Mouse (Mus musculus): ENCODE data around the gene Gm10974. TPM values are rescaled to one million over a fixed set of nuclear protein-coding genes. Genes with fewer than 3 reads are reported as not detected.

Gm10974 gene
- polyA plus RNA-seq, 1 experiment = not detected

- TF ChIP-seq CTCF (IDR thresholded peaks at IDR 0.05; ENCODE audit: insufficient read depth, low read length) (no peak), POLR2A (IDR thresholded peaks at IDR 0.05; ENCODE audit: borderline replicate concordance, extremely low read depth, low read depth, low read length) (no peak)
- H3K4me1 ChIP-seq (ENCODE audit: control insufficient read depth, insufficient read depth, low read length) = peaks cover 2% of the 10 kb centered on the region; the same call in 1 of the 2 replicates
- no peak for DNase-seq
- H3K4me3 ChIP-seq (replicated peaks; ENCODE audit: extremely low read depth, low read depth, low read length) = no peak overlapping the region
- WGBS = 67% methylated on average over 3 of the region's 3 CpGs
These were observed 10.8 kb upstream of the Gm10974 start for GRCm38 (mm10) chr7:66354911-66355310.

- TF ChIP-seq POLR2A (IDR thresholded peaks at IDR 0.05; ENCODE audit: borderline replicate concordance, extremely low read depth, low read depth, low read length) (no peak), CTCF (IDR thresholded peaks at IDR 0.05; ENCODE audit: insufficient read depth, low read length) (no peak)
- 70% methylated on average over 8 of the region's 8 CpGs for WGBS
- peaks cover 2% of the 10 kb centered on the region; the same call in 1 of the 2 replicates for H3K4me1 ChIP-seq (ENCODE audit: control insufficient read depth, insufficient read depth, low read length)
- DNase-seq = no peak
- no peak overlapping the region for H3K4me3 ChIP-seq (replicated peaks; ENCODE audit: extremely low read depth, low read depth, low read length)
These were observed 9.7 kb upstream of the Gm10974 start for GRCm38 (mm10) chr7:66355791-66356522.

GRCm38 (mm10) chr7:66358461-66358860 lies 7.2 kb upstream of the Gm10974 start:
- TF ChIP-seq CTCF (IDR thresholded peaks at IDR 0.05; ENCODE audit: insufficient read depth, low read length) (no peak), POLR2A (IDR thresholded peaks at IDR 0.05; ENCODE audit: borderline replicate concordance, extremely low read depth, low read depth, low read length) (no peak)
- no peak for DNase-seq
- peaks cover 2% of the 10 kb centered on the region; the same call in 1 of the 2 replicates for H3K4me1 ChIP-seq (ENCODE audit: control insufficient read depth, insufficient read depth, low read length)
- no peak overlapping the region for H3K4me3 ChIP-seq (replicated peaks; ENCODE audit: extremely low read depth, low read depth, low read length)
- WGBS = 89% methylated on average over 3 of the region's 3 CpGs

- H3K4me1 ChIP-seq (ENCODE audit: control insufficient read depth, insufficient read depth, low read length) = peaks cover 2% of the 10 kb centered on the region; the same call in 1 of the 2 replicates
- 87% methylated on average over 4 of the region's 4 CpGs for WGBS
- no peak for DNase-seq
- TF ChIP-seq POLR2A (IDR thresholded peaks at IDR 0.05; ENCODE audit: borderline replicate concordance, extremely low read depth, low read depth, low read length) = no peak
- TF ChIP-seq CTCF (IDR thresholded peaks at IDR 0.05; ENCODE audit: insufficient read depth, low read length) = no peak
- no peak overlapping the region for H3K4me3 ChIP-seq (replicated peaks; ENCODE audit: extremely low read depth, low read depth, low read length)
These were observed 6.7 kb upstream of the Gm10974 start for GRCm38 (mm10) chr7:66359044-66359443.

- WGBS = 94% methylated on average over 11 of the region's 11 CpGs
- no peak overlapping the region for H3K4me3 ChIP-seq (replicated peaks; ENCODE audit: extremely low read depth, low read depth, low read length)
- no peak for DNase-seq
- no peak for TF ChIP-seq CTCF (IDR thresholded peaks at IDR 0.05; ENCODE audit: insufficient read depth, low read length)
- no peak for TF ChIP-seq POLR2A (IDR thresholded peaks at IDR 0.05; ENCODE audit: borderline replicate concordance, extremely low read depth, low read depth, low read length)
- H3K4me1 ChIP-seq (ENCODE audit: control insufficient read depth, insufficient read depth, low read length) = peaks cover 7% of the 10 kb centered on the region
These were observed 1.2 kb upstream of the Gm10974 start for GRCm38 (mm10) chr7:66364491-66364890.

- TF ChIP-seq CTCF (IDR thresholded peaks at IDR 0.05; ENCODE audit: insufficient read depth, low read length) (no peak), POLR2A (IDR thresholded peaks at IDR 0.05; ENCODE audit: borderline replicate concordance, extremely low read depth, low read depth, low read length) (no peak)
- peaks cover 9% of the 10 kb centered on the region for H3K4me1 ChIP-seq (ENCODE audit: control insufficient read depth, insufficient read depth, low read length)
- no peak overlapping the region for H3K4me3 ChIP-seq (replicated peaks; ENCODE audit: extremely low read depth, low read depth, low read length)
- 48% methylated on average over 2 of the region's 2 CpGs for WGBS
- DNase-seq = no peak
These were observed 294 bp upstream of the Gm10974 start for GRCm38 (mm10) chr7:66365411-66365810.

GRCm38 (mm10) chr7:66369071-66369933 lies 3.6 kb downstream of the Gm10974 start:
- Histone ChIP-seq H3K4me1 (ENCODE audit: control insufficient read depth, insufficient read depth, low read length) (peaks cover 9% of the 10 kb centered on the region), H3K4me3 (replicated peaks; ENCODE audit: extremely low read depth, low read depth, low read length) (no peak overlapping the region)
- DNase-seq = no peak
- TF ChIP-seq CTCF (IDR thresholded peaks at IDR 0.05; ENCODE audit: insufficient read depth, low read length) = no peak
- TF ChIP-seq POLR2A (IDR thresholded peaks at IDR 0.05; ENCODE audit: borderline replicate concordance, extremely low read depth, low read depth, low read length) = no peak
- 57% methylated on average over 5 of the region's 5 CpGs for WGBS

- Histone ChIP-seq H3K4me1 (ENCODE audit: control insufficient read depth, insufficient read depth, low read length) (peaks cover 11% of the 10 kb centered on the region), H3K4me3 (replicated peaks; ENCODE audit: extremely low read depth, low read depth, low read length) (no peak overlapping the region)
- 55% methylated on average over 5 of the region's 5 CpGs for WGBS
- DNase-seq = no peak
- no peak for TF ChIP-seq POLR2A (IDR thresholded peaks at IDR 0.05; ENCODE audit: borderline replicate concordance, extremely low read depth, low read depth, low read length)
- TF ChIP-seq CTCF (IDR thresholded peaks at IDR 0.05; ENCODE audit: insufficient read depth, low read length) = no peak
These were observed 4.3 kb downstream of the Gm10974 start for GRCm38 (mm10) chr7:66369934-66370445.

GRCm38 (mm10) chr7:66370970-66371369 lies 5.3 kb downstream of the Gm10974 start:
- WGBS = 84% methylated on average over 6 of the region's 6 CpGs
- TF ChIP-seq POLR2A (IDR thresholded peaks at IDR 0.05; ENCODE audit: borderline replicate concordance, extremely low read depth, low read depth, low read length) = no peak
- no peak for TF ChIP-seq CTCF (IDR thresholded peaks at IDR 0.05; ENCODE audit: insufficient read depth, low read length)
- H3K4me3 ChIP-seq (replicated peaks; ENCODE audit: extremely low read depth, low read depth, low read length) = no peak overlapping the region
- DNase-seq = no peak
- H3K4me1 ChIP-seq (ENCODE audit: control insufficient read depth, insufficient read depth, low read length) = peaks cover 12% of the 10 kb centered on the region

Measured in lung, adult 2 months (tissue).